Mouse (Mus musculus): ENCODE results near the gene Gm20388. TPM values are rescaled to one million over a fixed set of nuclear protein-coding genes. Genes with fewer than 3 reads are reported as not detected.

Gm20388 gene
- polyA plus RNA-seq, 1 experiment from 2014 or later: not detected

GRCm38 (mm10) chr8:124331706-124332105, 4421.1 kb downstream of the Gm20388 start:
- WGBS: 58% methylated on average over 11 of the region's 11 CpGs
- no peak overlapping the region for H3K4me3 ChIP-seq (replicated peaks; ENCODE audit: low read length)
- H3K27me3 ChIP-seq (ENCODE audit: control insufficient read depth, insufficient read depth, low read length): no peaks in the 10 kb centered on the region
- H3K27ac ChIP-seq: no peak overlapping the region
- no peak overlapping the region for H3K9ac ChIP-seq
- H3K4me2 ChIP-seq (replicated peaks): no peak overlapping the region
- H3K4me1 ChIP-seq (replicated peaks; ENCODE audit: control insufficient read depth, insufficient read depth, low read length): peaks cover 10% of the 10 kb centered on the region; the same call in 1 of the 2 replicates
- ATAC-seq (ENCODE audit: low FRiP score) (no peak), DNase-seq (ENCODE audit: low spot score) (no peak)
- H3K9me3 ChIP-seq (ENCODE audit: control insufficient read depth, low read length): no peaks in the 10 kb centered on the region
- peaks cover 70% of the 10 kb centered on the region for H3K36me3 ChIP-seq (replicated peaks; ENCODE audit: control insufficient read depth, insufficient read depth)

- DNase-seq (ENCODE audit: low spot score) (no peak), ATAC-seq (ENCODE audit: low FRiP score) (no peak)
- no peak overlapping the region for H3K9ac ChIP-seq
- peaks cover 3% of the 10 kb centered on the region; the same call in 1 of the 2 replicates for H3K4me1 ChIP-seq (replicated peaks; ENCODE audit: control insufficient read depth, insufficient read depth, low read length)
- no peaks in the 10 kb centered on the region for H3K27me3 ChIP-seq (ENCODE audit: control insufficient read depth, insufficient read depth, low read length)
- no peak overlapping the region for H3K4me3 ChIP-seq (replicated peaks; ENCODE audit: low read length)
- 93% methylated on average over 13 of the region's 13 CpGs for WGBS
- H3K9me3 ChIP-seq (ENCODE audit: control insufficient read depth, low read length): no peaks in the 10 kb centered on the region
- H3K36me3 ChIP-seq (replicated peaks; ENCODE audit: control insufficient read depth, insufficient read depth): peaks cover 83% of the 10 kb centered on the region
- no peak overlapping the region for H3K4me2 ChIP-seq (replicated peaks)
- H3K27ac ChIP-seq: no peak overlapping the region
Observed at GRCm38 (mm10) chr8:124336302-124336701, 4425.7 kb downstream of the Gm20388 start.

GRCm38 (mm10) chr8:124339742-124340141, 4429.1 kb downstream of the Gm20388 start:
- no peaks in the 10 kb centered on the region for H3K27me3 ChIP-seq (ENCODE audit: control insufficient read depth, insufficient read depth, low read length)
- no peak overlapping the region for H3K4me2 ChIP-seq (replicated peaks)
- peaks cover 3% of the 10 kb centered on the region; the same call in 1 of the 2 replicates for H3K4me1 ChIP-seq (replicated peaks; ENCODE audit: control insufficient read depth, insufficient read depth, low read length)
- no peak overlapping the region for H3K9ac ChIP-seq
- no peaks in the 10 kb centered on the region for H3K9me3 ChIP-seq (ENCODE audit: control insufficient read depth, low read length)
- 84% methylated on average over 3 of the region's 3 CpGs for WGBS
- no peak overlapping the region for H3K4me3 ChIP-seq (replicated peaks; ENCODE audit: low read length)
- ATAC-seq (ENCODE audit: low FRiP score): no peak
- no peak overlapping the region for H3K27ac ChIP-seq
- H3K36me3 ChIP-seq (replicated peaks; ENCODE audit: control insufficient read depth, insufficient read depth): peaks cover 89% of the 10 kb centered on the region
- no peak for DNase-seq (ENCODE audit: low spot score)

GRCm38 (mm10) chr8:124340360-124341068, 4429.9 kb downstream of the Gm20388 start:
- Histone ChIP-seq H3K36me3 (replicated peaks; ENCODE audit: control insufficient read depth, insufficient read depth) (peaks cover 83% of the 10 kb centered on the region), H3K9me3 (ENCODE audit: control insufficient read depth, low read length) (no peaks in the 10 kb centered on the region), H3K4me3 (replicated peaks; ENCODE audit: low read length) (no peak overlapping the region), H3K9ac (no peak overlapping the region), H3K27ac (no peak overlapping the region), H3K27me3 (ENCODE audit: control insufficient read depth, insufficient read depth, low read length) (no peaks in the 10 kb centered on the region), H3K4me1 (replicated peaks; ENCODE audit: control insufficient read depth, insufficient read depth, low read length) (peaks cover 3% of the 10 kb centered on the region; the same call in 1 of the 2 replicates), H3K4me2 (replicated peaks) (no peak overlapping the region)
- peak; percentile 49; the same call in 1 of the 2 replicates for ATAC-seq (ENCODE audit: low FRiP score)
- DNase-seq (ENCODE audit: low spot score): no peak
- 61% methylated on average over 17 of the region's 17 CpGs for WGBS

GRCm38 (mm10) chr8:124343151-124343550, 4432.5 kb downstream of the Gm20388 start:
- Histone ChIP-seq H3K27me3 (ENCODE audit: control insufficient read depth, insufficient read depth, low read length) (no peaks in the 10 kb centered on the region), H3K36me3 (replicated peaks; ENCODE audit: control insufficient read depth, insufficient read depth) (peaks cover 63% of the 10 kb centered on the region)
- WGBS: 94% methylated on average over 15 of the region's 15 CpGs

GRCm38 (mm10) chr8:124343991-124344390, 4433.4 kb downstream of the Gm20388 start:
- H3K9me3 ChIP-seq (ENCODE audit: control insufficient read depth, low read length): no peaks in the 10 kb centered on the region
- H3K4me2 ChIP-seq (replicated peaks): no peak overlapping the region
- H3K4me3 ChIP-seq (replicated peaks; ENCODE audit: low read length): no peak overlapping the region
- no peak overlapping the region for H3K9ac ChIP-seq
- H3K27ac ChIP-seq: no peak overlapping the region
- H3K4me1 ChIP-seq (replicated peaks; ENCODE audit: control insufficient read depth, insufficient read depth, low read length): peaks cover 3% of the 10 kb centered on the region; the same call in 1 of the 2 replicates
- DNase-seq (ENCODE audit: low spot score) (no peak), ATAC-seq (ENCODE audit: low FRiP score) (no peak)
- H3K36me3 ChIP-seq (replicated peaks; ENCODE audit: control insufficient read depth, insufficient read depth): peaks cover 55% of the 10 kb centered on the region
- H3K27me3 ChIP-seq (ENCODE audit: control insufficient read depth, insufficient read depth, low read length): no peaks in the 10 kb centered on the region
- WGBS: 84% methylated on average over 12 of the region's 12 CpGs

More at GRCm38 (mm10) chr8:124343151-124343550, 4432.5 kb downstream of the Gm20388 start:
- H3K9me3 ChIP-seq (ENCODE audit: control insufficient read depth, low read length): no peaks in the 10 kb centered on the region
- H3K4me2 ChIP-seq (replicated peaks): no peak overlapping the region
- peaks cover 3% of the 10 kb centered on the region; the same call in 1 of the 2 replicates for H3K4me1 ChIP-seq (replicated peaks; ENCODE audit: control insufficient read depth, insufficient read depth, low read length)
- DNase-seq (ENCODE audit: low spot score) (no peak), ATAC-seq (ENCODE audit: low FRiP score) (no peak)
- H3K27ac ChIP-seq: no peak overlapping the region
- H3K4me3 ChIP-seq (replicated peaks; ENCODE audit: low read length): no peak overlapping the region
- H3K9ac ChIP-seq: no peak overlapping the region

GRCm38 (mm10) chr8:124345098-124345497, 4434.5 kb downstream of the Gm20388 start:
- 81% methylated on average over 10 of the region's 10 CpGs for WGBS
- Histone ChIP-seq H3K9ac (no peak overlapping the region), H3K9me3 (ENCODE audit: control insufficient read depth, low read length) (no peaks in the 10 kb centered on the region), H3K27ac (no peak overlapping the region), H3K36me3 (replicated peaks; ENCODE audit: control insufficient read depth, insufficient read depth) (peaks cover 46% of the 10 kb centered on the region), H3K4me3 (replicated peaks; ENCODE audit: low read length) (no peak overlapping the region), H3K4me2 (replicated peaks) (no peak overlapping the region), H3K4me1 (replicated peaks; ENCODE audit: control insufficient read depth, insufficient read depth, low read length) (peaks cover 3% of the 10 kb centered on the region; the same call in 1 of the 2 replicates), H3K27me3 (ENCODE audit: control insufficient read depth, insufficient read depth, low read length) (no peaks in the 10 kb centered on the region)
- no peak for ATAC-seq (ENCODE audit: low FRiP score)
- no peak for DNase-seq (ENCODE audit: low spot score)

GRCm38 (mm10) chr8:124346852-124347523, 4436.3 kb downstream of the Gm20388 start:
- Histone ChIP-seq H3K9ac (no peak overlapping the region), H3K4me1 (replicated peaks; ENCODE audit: control insufficient read depth, insufficient read depth, low read length) (no peaks in the 10 kb centered on the region), H3K36me3 (replicated peaks; ENCODE audit: control insufficient read depth, insufficient read depth) (peaks cover 28% of the 10 kb centered on the region), H3K9me3 (ENCODE audit: control insufficient read depth, low read length) (no peaks in the 10 kb centered on the region), H3K4me3 (replicated peaks; ENCODE audit: low read length) (no peak overlapping the region), H3K4me2 (replicated peaks) (no peak overlapping the region), H3K27ac (no peak overlapping the region), H3K27me3 (ENCODE audit: control insufficient read depth, insufficient read depth, low read length) (no peaks in the 10 kb centered on the region)
- DNase-seq (ENCODE audit: low spot score) (peak; percentile 85), ATAC-seq (ENCODE audit: low FRiP score) (0 out of 2 replicates have a peak, but pooled peaks have one; percentile 49)
- 47% methylated on average over 19 of the region's 19 CpGs for WGBS

- Histone ChIP-seq H3K4me2 (replicated peaks) (no peak overlapping the region), H3K4me1 (replicated peaks; ENCODE audit: control insufficient read depth, insufficient read depth, low read length) (no peaks in the 10 kb centered on the region), H3K36me3 (replicated peaks; ENCODE audit: control insufficient read depth, insufficient read depth) (peaks cover 23% of the 10 kb centered on the region), H3K9me3 (ENCODE audit: control insufficient read depth, low read length) (no peaks in the 10 kb centered on the region), H3K27me3 (ENCODE audit: control insufficient read depth, insufficient read depth, low read length) (no peaks in the 10 kb centered on the region), H3K9ac (no peak overlapping the region), H3K4me3 (replicated peaks; ENCODE audit: low read length) (no peak overlapping the region), H3K27ac (no peak overlapping the region)
- no peak for DNase-seq (ENCODE audit: low spot score)
- ATAC-seq (ENCODE audit: low FRiP score): no peak
- 53% methylated on average over 1 of the region's 1 CpGs for WGBS
Observed at GRCm38 (mm10) chr8:124348087-124348486, 4437.4 kb downstream of the Gm20388 start.
